Mouse (Mus musculus) T-helper 1 cell (primary cell): ENCODE measurements around the gene Tbp.

Experiments used
- in situ Hi-C: fragments of 300-600 bp; cut with MboI, MseI; formaldehyde crosslinking; loops from one replicate; pipeline ENCODE4 v1.15.1; 2025; ENCODE audit warnings: high pct_unique_total_duplicates

Gene Tbp

GRCm38 (mm10) chr17:15499656-15500394, at the start of gene Tbp, which contains the start of gene Psmb1:
TSS of gene Tbp (plus strand) at chr17:15499888.
TSS of gene Psmb1 (minus strand) at chr17:15499751.
- in situ Hi-C loops = no loop called here

- in situ Hi-C loops = loop anchor here (5.0 kb wide), 1 partner anchor 378 kb away; no protein-coding TSS in a partner anchor
Measured at GRCm38 (mm10) chr17:15455203-15455602, 44.5 kb upstream of the Tbp start.

GRCm38 (mm10) chr17:15456595-15456994, 43.1 kb upstream of the Tbp start:
- in situ Hi-C loops = loop anchor here (5.0 kb wide), 1 partner anchor 379 kb away; no protein-coding TSS in a partner anchor

- in situ Hi-C loops = loop anchor here (5.0 kb wide), 1 partner anchor 382 kb away; no protein-coding TSS in a partner anchor
Measured at GRCm38 (mm10) chr17:15459761-15460160, 39.9 kb upstream of the Tbp start.

GRCm38 (mm10) chr17:15461921-15462495, 37.7 kb upstream of the Tbp start:
- in situ Hi-C loops = no loop called here

GRCm38 (mm10) chr17:15467669-15468068, 32.0 kb upstream of the Tbp start:
- in situ Hi-C loops = no loop called here

- in situ Hi-C loops = loop anchor here (5.0 kb wide), 1 partner anchor 75 kb away; the partner anchor contains the start of gene Fam120b
Measured at GRCm38 (mm10) chr17:15472671-15473070, 27.0 kb upstream of the Tbp start.

GRCm38 (mm10) chr17:15490542-15490941, 9.1 kb upstream of the Tbp start:
- in situ Hi-C loops = no loop called here

GRCm38 (mm10) chr17:15497882-15498752, 1.6 kb upstream of the Tbp start:
- in situ Hi-C loops = no loop called here

GRCm38 (mm10) chr17:15498753-15499113, 955 bp upstream of the Tbp start:
- in situ Hi-C loops = no loop called here

- in situ Hi-C loops = loop anchor here (10.0 kb wide), 1 partner anchor 254 kb away; no protein-coding TSS in a partner anchor
Measured at GRCm38 (mm10) chr17:15510694-15511093, 11.0 kb downstream of the Tbp start.

- in situ Hi-C loops = loop anchor here (10.0 kb wide), 1 partner anchor 247 kb away; no protein-coding TSS in a partner anchor
Measured at GRCm38 (mm10) chr17:15517776-15518175, 18.1 kb downstream of the Tbp start.

- in situ Hi-C loops = loop anchor here (10.0 kb wide), 1 partner anchor 247 kb away; no protein-coding TSS in a partner anchor
Measured at GRCm38 (mm10) chr17:15518186-15518585, 18.5 kb downstream of the Tbp start.

GRCm38 (mm10) chr17:15518766-15519165, 19.1 kb downstream of the Tbp start:
- in situ Hi-C loops = loop anchor here (10.0 kb wide), 1 partner anchor 246 kb away; no protein-coding TSS in a partner anchor

- in situ Hi-C loops = no loop called here
Measured at GRCm38 (mm10) chr17:15526304-15526703, 26.6 kb downstream of the Tbp start.

GRCm38 (mm10) chr17:15526986-15527810, 27.5 kb downstream of the Tbp start, which contains the start of gene Pdcd2:
TSS of gene Pdcd2 (minus strand) at chr17:15527301.
- in situ Hi-C loops = no loop called here

GRCm38 (mm10) chr17:15527811-15528136, 28.1 kb downstream of the Tbp start:
- in situ Hi-C loops = no loop called here

- in situ Hi-C loops = no loop called here
Measured at GRCm38 (mm10) chr17:15528887-15529286, 29.2 kb downstream of the Tbp start.

GRCm38 (mm10) chr17:15530141-15530540, 30.5 kb downstream of the Tbp start:
- in situ Hi-C loops = loop anchor here (5.0 kb wide), 2 partner anchors 37 to 97 kb away; no protein-coding TSS in a partner anchor

GRCm38 (mm10) chr17:15535162-15535800, 35.6 kb downstream of the Tbp start:
- in situ Hi-C loops = no loop called here
